Mouse (Mus musculus) bone marrow macrophage, adult 2 months (primary cell): Measurements from ENCODE around the gene Cdh15.

Source experiments
- CTCF ChIP-seq: IDR thresholded peaks from 2 replicates; pipeline ENCODE4 v1.5.1; 2012; ENCODE audit warnings: low read depth, mild to moderate bottlenecking, low read length, moderate library complexity
- POLR2A ChIP-seq: IDR thresholded peaks from 2 replicates; pipeline ENCODE4 v1.6.1; 2012; ENCODE audit warnings: mild to moderate bottlenecking, low read depth, low read length, borderline replicate concordance

GRCm38 (mm10) chr8:122870377-122870863 is 22.7 kb downstream of the Cdh15 start:
- TF ChIP-seq POLR2A (no peak), CTCF (no peak)
